Mouse (Mus musculus): ENCODE results near the gene Prkar1b. TPM values are rescaled to one million over a fixed set of nuclear protein-coding genes. Genes with fewer than 3 reads are reported as not detected.

The Prkar1b gene
- 6.4 and 7.6 TPM in 2 replicates for polyA plus RNA-seq (2012; rRNA removed; ENCODE audit: low replicate concordance)

GRCm38 (mm10) chr5:139149681-139150602 lies at the start of gene Prkar1b, which contains the start of gene Dnaaf5:
Prkar1b (minus strand) TSS chr5:139150001.
Dnaaf5 (plus strand) TSS chr5:139150223.

GRCm38 (mm10) chr5:138997171-138997788 lies 152.5 kb downstream of the Prkar1b start, which contains the start of gene Pdgfa:
Pdgfa (minus strand) TSS chr5:138997370.

Other genes starting within 250 kb of the Prkar1b start
- 8.9 and 20.2 TPM in 2 replicates for gene Pdgfa, start 152.6 kb downstream of the Prkar1b start, polyA plus RNA-seq (2012; rRNA removed; ENCODE audit: low replicate concordance)
- gene Dnaaf5, start 222 bp upstream of the Prkar1b start, polyA plus RNA-seq (2012; rRNA removed; ENCODE audit: low replicate concordance): 19.0 and 30.5 TPM in 2 replicates
- 29.3 and 52.6 TPM in 2 replicates for gene Sun1, start 50.6 kb upstream of the Prkar1b start, polyA plus RNA-seq (2012; rRNA removed; ENCODE audit: low replicate concordance)
- gene Get4, start 102.3 kb upstream of the Prkar1b start, polyA plus RNA-seq (2012; rRNA removed; ENCODE audit: low replicate concordance): 72.3 and 133 TPM in 2 replicates
- 23.1 and 40.8 TPM in 2 replicates for gene Adap1, start 175.6 kb upstream of the Prkar1b start, polyA plus RNA-seq (2012; rRNA removed; ENCODE audit: low replicate concordance)
- 126 and 169 TPM in 2 replicates for gene Cox19, start 201.4 kb upstream of the Prkar1b start, polyA plus RNA-seq (2012; rRNA removed; ENCODE audit: low replicate concordance)
- 0.37 and 0.52 TPM in 2 replicates for gene Cyp2w1, start 202.6 kb upstream of the Prkar1b start, polyA plus RNA-seq (2012; rRNA removed; ENCODE audit: low replicate concordance)
- gene Gpr146, start 227.7 kb upstream of the Prkar1b start, polyA plus RNA-seq (2012; rRNA removed; ENCODE audit: low replicate concordance): 63.0 and 67.3 TPM in 2 replicates